Mouse (Mus musculus) embryo, embryonic 11 days (tissue): ENCODE measurements around the gene Nucb2.

Source experiments
- DNase-seq: peaks from one replicate; pipeline ENCODE4 v3.0.0-alpha.2; 2015

The Nucb2 gene

DNA sequence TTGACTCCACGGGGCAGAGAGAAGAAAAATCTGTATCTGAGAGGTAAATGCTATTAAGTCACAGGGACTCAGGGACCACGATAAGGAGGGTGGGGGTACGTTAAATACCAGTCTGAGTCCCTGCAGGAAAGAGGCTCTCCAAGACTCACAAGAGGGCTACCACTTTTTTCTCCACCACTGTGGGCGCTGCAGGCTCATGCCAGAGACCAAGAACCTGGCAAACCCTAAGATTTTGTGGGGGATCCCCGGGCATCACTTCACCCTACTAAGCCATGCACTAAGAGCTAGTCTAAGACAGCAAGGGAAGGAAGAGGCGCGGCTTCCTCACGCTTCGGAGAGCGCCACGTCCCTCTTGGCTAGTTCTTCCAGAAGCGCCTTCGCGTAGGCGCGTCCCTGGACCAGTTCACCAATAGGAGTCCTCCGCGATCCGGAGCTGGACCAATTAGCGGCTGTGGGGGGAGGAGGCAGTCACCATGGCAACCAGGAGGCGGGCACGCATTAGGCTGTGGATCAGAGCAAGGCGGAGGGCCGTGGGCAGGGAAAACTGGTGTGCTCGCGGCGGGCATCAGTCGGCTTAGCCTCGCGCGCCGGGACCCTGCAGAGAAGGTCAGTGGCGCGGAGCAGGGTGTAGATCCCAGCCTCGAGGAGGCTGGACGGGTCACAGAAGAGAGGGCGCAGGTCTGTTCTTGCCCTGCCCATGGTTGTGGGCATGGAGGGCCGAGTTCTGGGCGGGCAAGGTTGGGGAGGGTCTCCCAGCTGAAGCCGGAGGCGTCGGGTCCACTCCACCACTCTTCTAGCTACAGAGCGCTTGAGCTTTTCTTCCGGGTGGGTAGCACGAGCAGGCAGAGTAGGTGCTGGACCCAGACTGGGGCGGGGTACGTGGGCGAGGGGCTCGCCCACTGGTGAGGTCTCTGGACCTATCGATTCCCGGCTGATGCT lies at the start of gene Nucb2:
Nucb2 (plus strand) TSS at position 491 of the 939 bp plus-strand sequence.
- DNase-seq = peak; percentile 98

DNA sequence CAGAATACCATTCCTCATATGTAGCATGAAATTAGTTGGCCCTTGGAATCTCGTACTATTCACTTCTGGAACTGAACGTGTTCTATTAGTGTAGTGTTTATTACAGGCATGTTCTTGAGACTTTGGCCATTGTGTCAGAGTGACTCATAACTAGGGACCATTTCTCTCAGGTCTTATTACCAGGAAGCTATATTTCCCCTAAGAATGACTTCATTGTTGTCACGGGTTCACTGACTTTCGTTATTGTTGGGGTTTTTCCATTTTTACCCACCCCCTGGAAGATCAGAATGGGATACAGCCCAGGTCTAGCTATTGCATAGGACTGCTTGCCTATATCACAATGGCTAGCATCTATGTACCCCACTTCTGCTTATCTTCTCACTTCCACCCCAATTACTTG lies 47.2 kb upstream of the Nucb2 start:
- no peak for DNase-seq

DNA sequence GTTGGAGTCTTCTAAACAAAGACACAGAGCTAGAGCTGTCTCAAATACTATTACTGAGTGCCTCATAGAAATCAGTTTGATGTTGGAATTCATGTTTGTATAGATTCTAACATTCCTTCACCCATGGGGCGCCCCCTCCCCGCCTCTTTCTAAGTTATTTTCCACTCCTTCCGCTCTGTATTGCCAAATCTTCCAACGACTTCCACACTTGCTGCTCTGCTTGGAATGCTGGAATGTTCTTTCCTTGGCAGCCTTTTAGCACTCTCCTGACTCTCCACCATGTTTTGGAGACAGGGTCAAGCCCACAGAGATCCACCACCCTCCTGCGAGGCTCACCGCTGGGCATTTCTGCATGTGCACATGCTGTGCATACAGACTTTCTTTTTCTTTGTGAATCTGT lies 46.8 kb upstream of the Nucb2 start:
- DNase-seq = no peak

DNA sequence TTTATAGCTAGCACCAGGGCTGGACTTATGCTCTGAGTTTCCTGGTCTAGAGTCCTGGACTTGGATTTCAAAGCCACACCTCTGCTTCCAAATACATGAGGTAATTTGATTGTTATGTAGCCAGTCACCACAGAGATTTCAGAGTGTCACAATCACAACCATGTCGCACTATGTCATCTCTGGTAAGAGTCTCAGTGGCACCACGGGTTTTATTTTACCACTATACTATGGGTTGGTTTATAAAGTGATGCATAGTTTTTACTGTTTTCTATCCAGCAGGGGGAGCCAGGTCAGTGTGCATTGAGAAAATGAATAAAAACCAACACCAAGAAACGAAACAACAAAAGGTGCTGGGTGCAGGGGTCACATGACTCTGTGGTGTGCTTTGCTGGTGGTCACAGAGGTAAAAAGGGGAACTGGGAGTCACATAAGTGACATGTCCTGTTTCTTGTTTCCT lies 45.2 kb upstream of the Nucb2 start:
- peak; percentile 41 for DNase-seq

DNA sequence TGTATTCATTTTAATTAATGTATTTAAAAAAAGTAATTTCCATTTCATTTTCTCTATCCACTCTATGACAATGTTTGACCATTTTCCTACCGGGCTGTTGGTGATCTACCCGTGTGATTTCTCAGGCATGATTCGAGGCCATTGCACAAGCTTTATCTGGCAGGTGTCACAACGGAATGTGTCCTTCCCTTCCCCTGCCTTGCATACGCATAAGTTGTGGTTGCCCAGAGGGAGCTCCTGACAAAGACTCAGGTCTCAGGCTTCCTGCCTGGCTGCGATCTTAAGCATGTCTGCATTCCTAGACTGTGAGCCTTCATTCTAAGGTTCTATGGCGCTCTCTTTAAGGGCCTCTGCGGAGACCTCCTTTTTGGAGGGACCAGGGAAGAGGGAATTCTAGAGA lies 42.1 kb upstream of the Nucb2 start:
- DNase-seq = peak; percentile 5

DNA sequence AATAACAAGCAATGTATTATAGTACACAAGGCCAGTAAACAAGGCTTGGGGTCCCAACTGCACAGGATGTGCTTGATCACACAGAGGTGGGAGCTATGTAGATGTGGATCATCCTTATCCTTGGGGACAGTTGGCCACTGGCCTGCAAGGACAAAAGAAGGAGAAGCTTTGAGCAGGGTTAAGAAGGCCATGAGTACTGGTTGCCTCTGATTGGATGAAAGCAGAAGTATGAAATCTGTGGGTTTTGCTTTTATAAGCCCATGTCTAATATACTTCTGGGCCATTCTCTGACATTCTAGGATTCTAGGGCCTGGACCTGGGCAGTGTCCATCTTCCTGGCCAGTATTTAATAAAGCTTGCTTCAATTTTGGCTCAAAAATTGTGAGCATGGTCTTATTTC lies 28.3 kb upstream of the Nucb2 start:
- no peak for DNase-seq

DNA sequence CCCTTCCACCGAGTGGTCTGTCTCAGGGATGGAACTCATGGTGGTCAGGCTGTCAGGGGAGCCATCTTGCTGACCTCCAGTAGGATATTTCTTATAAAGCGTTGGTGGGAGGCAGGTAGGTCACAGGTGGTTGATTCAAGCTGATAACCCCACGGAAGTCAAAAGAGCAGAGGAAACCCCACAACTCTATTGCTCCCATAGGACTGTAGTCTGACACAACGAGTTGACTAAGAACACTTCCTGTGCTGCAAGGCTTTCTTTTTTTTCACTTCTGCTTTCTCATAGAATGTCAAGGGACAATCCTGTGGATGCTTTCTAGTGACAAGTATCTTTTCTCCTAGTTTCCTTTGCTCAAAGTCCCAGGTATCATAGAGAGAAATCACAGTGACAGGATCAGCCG lies 27.9 kb upstream of the Nucb2 start:
- no peak for DNase-seq

DNA sequence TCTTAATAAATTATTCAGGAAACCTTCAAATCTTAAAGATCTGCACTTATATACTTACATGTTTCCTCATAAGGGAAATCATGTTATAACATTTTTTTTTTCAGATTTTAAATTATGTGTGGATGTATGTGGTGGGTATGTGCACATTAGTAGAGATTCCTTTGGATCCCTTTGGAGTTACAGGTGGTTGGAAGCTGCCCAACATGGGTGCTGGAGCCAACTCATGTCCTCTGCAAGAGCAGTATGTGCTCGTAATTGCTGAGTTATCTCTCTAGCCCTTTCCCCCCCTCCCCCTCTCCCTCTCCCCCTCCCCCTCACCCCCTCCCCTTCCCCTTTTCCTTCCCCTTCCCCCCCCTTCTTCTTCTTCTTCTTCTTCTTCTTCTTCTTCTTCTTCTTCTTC lies 21.1 kb upstream of the Nucb2 start:
- DNase-seq = no peak

DNA sequence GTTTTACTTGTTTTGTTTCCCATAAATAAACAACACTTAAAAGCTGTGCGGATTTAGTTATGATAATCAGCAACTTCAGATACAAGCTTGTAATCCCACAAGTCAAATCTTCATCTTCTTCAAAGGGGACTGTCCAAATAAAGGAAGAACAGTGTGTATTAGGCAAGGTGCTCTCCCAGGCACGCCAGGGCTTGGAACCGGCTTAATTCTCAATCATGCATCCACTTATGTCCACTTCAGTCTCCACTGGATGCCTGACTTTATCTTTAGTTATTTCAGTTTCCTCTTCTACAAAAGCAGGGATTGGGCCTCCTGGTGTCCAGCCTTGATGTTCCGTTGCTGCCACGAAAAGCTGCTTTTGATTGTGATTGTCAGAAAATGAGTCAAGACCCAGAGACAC lies 20.4 kb upstream of the Nucb2 start:
- DNase-seq = no peak

DNA sequence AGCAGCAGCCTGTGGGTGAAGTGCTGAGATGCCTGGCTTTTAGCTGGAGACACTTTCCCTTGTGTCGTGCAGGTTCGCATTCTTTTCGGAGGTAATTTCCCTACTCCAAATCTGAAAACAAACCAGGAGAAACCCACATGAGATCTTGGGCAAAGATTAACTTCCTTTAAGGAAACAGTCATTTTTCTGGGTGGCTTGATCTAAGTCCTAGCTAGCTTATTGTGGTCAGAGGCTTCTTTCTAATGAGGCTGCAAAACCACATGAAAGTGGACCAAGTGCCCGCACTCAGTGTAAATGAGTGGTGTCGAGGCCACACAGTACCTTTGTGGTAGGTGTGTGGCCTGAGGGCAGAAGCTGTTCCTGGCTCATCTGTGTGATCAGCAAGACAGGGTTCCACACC lies 20.0 kb upstream of the Nucb2 start:
- no peak for DNase-seq

DNA sequence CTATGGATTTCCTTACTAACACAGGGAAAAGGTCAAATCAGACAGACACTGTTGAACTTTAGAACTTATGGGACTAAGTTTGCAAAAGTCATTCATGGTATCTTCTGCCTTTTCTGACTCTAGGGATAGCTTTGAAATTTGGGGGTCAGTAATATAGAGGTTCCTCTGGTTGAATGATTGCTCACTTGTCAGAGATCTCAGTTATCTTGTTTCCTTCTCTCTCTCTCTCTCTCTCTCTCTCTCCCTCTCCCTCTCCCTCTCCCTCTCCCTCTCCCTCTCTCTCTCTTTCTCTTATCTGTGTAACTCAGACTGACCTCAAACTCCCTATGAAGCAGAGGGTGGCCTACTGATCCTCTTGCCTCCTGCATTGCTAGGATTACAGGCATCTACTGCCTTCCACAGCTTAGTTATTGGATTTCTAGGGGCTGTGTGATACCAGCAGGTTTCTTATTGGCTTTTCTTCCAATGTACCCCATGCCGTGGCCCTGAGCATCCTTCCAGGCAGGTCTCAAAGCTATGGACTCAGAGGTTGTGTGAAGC lies 19.0 kb upstream of the Nucb2 start:
- DNase-seq = no peak

DNA sequence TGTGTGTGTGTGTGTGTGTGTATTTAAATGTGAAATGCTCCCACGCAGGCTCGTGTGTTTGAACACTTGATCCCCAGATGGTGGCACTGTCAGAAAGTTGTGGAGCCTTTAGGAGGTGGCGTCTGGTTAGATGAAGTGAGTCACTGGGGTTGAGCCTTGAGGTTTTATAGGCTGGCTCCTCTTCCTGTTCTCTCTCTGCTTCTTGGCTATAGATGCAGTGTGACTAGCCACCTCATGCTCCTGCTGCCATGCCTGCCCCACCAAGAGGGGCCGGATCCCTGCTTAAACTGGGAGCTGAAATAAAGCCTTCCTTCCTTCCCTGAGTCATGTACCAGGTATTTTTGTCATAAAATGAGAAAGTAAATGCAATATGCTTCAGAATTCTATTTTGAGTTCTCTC lies 13.1 kb upstream of the Nucb2 start:
- no peak for DNase-seq

DNA sequence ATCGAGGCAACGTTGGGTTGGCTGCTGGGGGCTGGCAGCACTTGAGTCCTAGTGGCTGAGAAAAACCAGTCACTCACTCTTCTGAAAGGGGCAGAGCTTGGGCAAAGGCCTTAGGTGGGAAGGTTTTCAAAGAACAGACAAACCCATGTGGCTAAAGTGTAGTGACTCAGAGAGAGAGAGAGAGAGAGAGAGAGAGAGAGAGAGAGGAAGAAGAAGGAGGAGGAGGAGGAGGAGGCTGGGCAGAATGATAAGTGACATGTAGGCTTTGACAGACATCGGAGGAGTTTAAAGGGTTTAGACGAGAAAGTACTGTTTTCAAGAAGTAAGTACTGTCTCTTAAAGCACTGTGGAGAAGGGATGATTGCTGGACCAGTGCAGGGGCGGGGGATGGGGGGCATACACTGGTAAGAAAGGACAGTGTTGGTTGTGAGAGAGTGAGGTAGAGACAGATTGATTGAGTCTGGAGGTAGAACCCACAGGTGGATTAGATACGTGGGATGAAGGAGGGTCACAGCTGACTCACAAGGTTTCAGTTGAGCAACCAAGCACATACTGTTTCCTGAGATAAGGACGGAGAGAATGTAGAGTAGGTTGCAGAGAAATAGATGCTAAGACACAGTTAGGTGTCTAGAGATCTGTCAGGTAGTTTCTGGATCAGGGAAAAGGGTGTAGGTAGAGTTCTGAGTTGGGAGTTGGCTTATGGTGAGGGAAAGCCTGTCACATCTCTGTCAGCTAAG lies 10.7 kb upstream of the Nucb2 start:
- no peak for DNase-seq

DNA sequence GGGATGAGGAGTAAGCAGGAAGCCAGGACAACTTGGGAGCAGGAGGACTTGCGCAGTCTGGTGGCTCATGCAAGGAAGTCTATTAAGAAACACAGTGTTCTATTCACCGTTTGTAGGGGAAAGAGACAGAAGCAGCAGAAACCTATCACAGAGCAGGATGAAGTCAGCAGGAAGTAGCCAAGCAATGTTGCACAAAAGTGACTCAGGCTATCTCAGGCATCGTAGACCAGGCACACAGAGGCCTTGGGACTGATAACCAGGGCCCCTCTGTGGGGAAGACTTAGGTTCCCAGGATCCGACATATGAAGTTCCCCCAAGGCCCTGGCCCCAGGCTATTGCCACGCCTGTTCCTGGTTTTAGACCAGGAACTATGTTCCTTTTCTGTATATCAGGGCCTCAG lies 9.6 kb upstream of the Nucb2 start:
- no peak for DNase-seq

DNA sequence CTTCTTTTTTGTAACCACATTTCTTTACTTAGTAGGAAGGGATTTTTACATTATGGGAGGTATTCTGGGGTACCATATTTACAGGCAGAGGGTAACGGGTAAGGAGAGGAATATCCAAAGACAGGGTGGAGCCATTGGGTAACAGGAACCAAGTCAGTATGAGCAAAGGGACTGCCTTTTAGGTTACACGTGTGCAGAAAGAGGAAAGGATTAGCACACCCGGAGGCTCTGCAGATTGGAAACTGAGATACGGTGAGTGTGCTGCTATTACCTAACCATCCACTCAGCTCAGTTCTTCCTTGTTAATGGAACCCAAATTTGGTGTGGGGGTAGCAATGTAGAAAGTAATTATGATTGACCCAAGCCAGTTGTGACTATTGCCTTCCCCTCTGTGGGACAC lies 7.4 kb upstream of the Nucb2 start:
- DNase-seq = no peak

DNA sequence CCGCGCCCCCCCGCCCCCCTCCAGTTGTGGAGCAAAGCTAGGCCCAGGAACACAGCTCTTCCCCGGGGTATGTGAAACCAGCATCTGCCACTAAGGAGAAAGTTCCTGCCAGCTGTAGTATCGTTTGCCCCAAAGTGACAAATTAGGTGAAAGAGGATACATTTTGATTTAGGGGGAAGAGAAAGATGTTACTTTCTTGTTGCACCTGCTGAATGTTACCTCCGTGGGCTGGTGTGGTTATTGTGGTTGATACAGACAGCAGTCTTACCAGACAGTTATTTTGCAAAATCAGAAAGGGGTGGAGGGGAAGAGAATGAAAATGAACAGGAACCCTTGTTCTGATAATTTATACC lies 625 bp downstream of the Nucb2 start:
- DNase-seq = no peak

DNA sequence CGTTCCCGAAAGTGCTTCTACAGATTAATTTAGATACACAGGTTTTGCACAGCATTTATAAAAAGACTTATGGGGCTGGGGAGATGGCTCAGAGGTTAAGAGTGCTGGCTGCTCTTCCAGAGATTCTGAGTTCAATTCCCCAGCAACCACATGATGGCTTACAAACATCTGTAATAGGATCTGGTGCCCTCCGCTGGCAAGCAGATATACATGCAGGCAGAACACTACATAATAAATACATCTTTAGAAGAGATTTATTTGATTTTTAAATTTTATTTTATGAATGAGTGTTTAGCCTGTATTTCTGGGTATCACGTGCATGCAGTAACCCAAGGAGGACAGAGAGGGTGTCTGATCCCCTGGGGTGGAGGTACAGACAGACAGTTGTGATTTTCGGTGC lies 9.9 kb downstream of the Nucb2 start:
- no peak for DNase-seq

DNA sequence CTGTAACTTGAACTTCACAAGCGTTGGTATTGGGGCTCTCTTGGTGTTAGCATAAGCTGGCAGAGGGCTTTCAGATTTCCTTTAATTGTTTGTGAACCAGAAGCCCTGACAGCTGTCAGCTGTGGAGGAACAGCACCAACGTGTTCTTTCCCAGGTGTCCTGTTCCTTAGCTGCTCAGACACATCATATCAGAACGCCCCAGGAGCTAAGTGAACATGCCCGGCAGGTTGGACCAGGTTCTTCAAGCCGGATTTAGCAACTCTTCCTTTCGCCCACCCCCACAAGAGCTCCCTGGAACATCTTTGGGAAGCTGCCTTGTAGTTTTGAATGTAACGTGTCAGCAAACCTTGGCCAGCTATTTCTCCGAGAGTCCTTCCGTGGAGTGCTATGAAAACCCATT lies 10.4 kb downstream of the Nucb2 start:
- DNase-seq = no peak

DNA sequence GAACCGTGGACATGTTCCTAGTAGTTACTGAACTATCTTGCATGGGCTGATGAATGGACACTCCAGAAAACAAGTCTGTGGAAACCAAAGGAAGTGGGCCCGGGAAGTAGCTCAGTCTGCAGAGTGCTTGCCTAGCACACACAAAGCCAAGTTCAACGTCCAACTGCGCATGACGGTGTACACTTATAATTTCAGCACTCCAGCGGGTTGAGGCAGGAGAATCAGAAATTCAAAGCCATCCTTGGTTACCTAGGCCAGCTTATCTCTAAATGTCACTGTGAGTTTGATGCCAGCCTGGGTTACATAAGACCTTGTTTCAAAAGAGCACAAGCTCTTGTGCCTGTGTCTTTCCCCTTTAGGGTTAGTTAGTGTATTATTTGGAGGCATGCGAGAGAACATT lies 10.9 kb downstream of the Nucb2 start:
- no peak for DNase-seq

DNA sequence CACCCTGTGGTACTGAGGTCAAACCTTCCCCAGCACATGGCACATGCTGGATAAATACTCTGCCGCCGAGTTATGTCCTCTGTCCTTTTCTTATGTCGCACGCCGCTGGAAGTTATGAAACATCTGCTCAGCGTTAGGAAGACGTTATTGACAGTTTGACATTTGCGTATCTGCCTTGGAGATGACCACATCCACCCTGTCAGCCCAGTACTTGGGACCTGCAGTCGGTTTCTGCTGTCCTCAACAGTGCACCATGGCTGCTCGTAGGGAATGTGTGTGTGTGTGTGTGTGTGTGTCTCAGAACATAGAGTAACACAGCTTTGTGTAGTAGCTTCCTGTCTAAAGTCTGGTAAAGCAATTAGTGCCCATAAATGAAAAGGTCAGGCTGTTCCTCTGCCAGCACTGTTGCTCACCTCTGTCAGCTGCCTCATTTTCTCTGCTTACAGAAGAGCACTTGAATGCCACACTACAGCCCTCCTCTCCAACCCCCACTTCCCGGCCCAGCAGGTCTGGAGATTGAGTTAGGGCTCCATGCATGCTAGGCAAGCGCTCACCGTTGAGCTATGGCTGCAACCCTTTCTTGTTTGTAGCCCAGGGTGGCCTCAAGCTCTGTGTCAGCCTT lies 11.5 kb downstream of the Nucb2 start:
- no peak for DNase-seq

DNA sequence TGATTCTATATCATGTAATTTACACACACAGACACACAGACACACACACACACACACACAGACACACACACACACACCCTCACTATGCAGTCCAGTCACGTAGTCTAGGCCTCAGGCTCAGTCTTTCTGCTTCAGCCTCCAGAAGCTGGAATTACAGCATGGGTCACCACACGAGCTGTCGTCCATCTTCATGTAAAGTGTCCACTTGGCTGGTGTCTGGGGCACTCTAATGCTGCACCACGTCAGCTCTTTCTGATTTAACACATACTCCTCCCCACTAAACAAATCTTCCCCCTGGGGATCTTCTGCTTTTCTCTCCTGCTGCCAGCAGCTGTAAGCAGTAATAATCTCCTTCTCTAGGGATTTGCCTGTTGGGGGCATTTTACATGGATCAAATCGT lies 13.1 kb downstream of the Nucb2 start:
- DNase-seq = peak; percentile 44

DNA sequence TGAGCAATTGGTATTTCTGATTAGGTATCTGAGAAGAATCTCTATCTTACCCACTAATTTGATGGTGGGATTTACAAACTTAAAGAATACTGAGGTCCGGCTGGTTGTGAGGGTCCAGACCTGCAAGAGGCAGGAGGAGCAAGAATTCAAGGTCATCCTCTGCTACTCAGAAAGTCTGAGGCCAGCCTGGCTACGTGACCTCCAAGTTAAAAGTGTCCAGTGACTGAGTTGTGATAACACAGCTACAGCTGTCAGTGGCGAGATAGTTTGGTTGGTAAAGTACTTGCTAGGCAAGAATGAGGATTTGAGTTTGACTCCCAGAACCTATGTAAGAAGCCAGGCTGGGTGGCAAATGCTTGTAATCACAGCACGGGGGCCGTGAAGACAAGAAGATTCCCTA lies 14.0 kb downstream of the Nucb2 start:
- no peak for DNase-seq

DNA sequence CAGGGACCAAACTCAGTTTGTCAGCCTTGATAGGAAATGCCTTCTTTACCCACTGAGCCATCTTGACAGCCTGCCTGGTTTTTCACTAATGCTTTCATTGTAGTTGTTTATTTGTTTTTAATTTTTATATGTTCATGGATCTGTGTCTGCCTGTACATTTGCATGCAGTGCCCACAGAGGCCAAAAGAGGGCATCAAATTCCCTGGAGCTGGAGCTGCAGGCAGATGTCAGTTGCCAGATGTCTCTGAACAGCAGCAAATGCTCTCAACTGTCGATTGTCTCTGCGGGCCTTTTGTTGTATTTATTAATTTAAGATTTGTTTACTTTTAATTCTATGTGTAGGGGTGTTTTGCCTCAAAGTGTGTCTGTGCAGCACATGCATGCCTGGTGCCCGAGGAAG lies 15.6 kb downstream of the Nucb2 start:
- peak; percentile 53 for DNase-seq

DNA sequence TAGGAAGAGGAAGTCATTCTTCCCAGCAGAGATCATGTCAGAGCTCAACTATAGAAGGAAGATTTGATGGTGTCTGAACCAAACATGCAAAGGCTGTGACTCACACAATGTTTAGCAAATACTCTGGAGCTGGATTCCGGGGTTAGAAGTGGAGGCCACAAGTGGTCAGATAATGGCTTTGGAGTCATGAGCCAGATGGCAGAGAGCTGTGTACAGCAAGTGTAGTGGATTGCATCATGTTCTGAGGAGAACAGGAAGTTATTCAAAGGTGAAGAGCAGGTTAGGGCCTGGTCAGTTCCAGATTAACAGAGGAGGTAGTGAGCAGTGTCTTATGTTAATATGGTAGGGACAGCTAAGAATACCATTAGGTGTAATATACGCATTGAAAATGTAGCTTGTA lies 20.4 kb downstream of the Nucb2 start:
- no peak for DNase-seq
